Mouse (Mus musculus) lung, postnatal 0 days (tissue): ENCODE results near the gene Nosip. TPM values are rescaled to one million over a fixed set of nuclear protein-coding genes. Genes with fewer than 3 reads are reported as not detected.

ENCODE experiments used
- ATAC-seq: fragments of 200-750 bp; cut with Nextera tagmentation; 2 replicates; pipeline ENCODE4 v1.8.0; 2017; ENCODE audit warnings: moderate library complexity
- DNase-seq: peaks from one replicate; pipeline ENCODE4 v3.0.0-alpha.2; 2016; ENCODE audit warnings: low spot score
- H3K27ac ChIP-seq: fragments of 300-500 bp; sonication (generic); 2 replicates; pipeline ENCODE4 v1.5.1; 2014; ENCODE audit warnings: antibody characterized with exemption, mild to moderate bottlenecking, low read length, mixed read lengths
- H3K27me3 ChIP-seq: fragments of 300-500 bp; sonication (generic); replicated peaks from 2 replicates; pipeline ENCODE4 v1.6.1; 2014; ENCODE audit warnings: low read length, mixed read lengths; ENCODE audit not compliant: insufficient read depth
- H3K36me3 ChIP-seq: fragments of 300-500 bp; sonication (generic); 2 replicates; pipeline ENCODE4 v1.6.1; 2014; ENCODE audit warnings: low read length, mixed read lengths; ENCODE audit not compliant: insufficient read depth
- H3K4me1 ChIP-seq: fragments of 300-500 bp; sonication (generic); 2 replicates; pipeline ENCODE4 v1.6.1; 2014; ENCODE audit warnings: antibody characterized with exemption, low read depth, low read length, mixed read lengths; ENCODE audit not compliant: insufficient read depth
- H3K4me2 ChIP-seq: fragments of 300-500 bp; sonication (generic); replicated peaks from 2 replicates; pipeline ENCODE4 v1.6.1; 2014; ENCODE audit warnings: low read depth, mild to moderate bottlenecking, low read length, moderate library complexity, mixed read lengths
- H3K4me3 ChIP-seq: fragments of 300-500 bp; sonication (generic); 2 replicates; pipeline ENCODE4 v1.5.1; 2014; ENCODE audit warnings: low read depth, low read length
- H3K9ac ChIP-seq: fragments of 300-500 bp; sonication (generic); replicated peaks from 2 replicates; pipeline ENCODE4 v1.6.1; 2014; ENCODE audit warnings: low read depth, mild to moderate bottlenecking
- H3K9me3 ChIP-seq: fragments of 300-500 bp; sonication (generic); 2 replicates; pipeline ENCODE4 v1.6.1; 2016; ENCODE audit warnings: low read length, mixed read lengths
- CTCF ChIP-seq: IDR thresholded peaks from 2 replicates; pipeline ENCODE4 v1.5.1; 2016; ENCODE audit warnings: antibody characterized with exemption, mild to moderate bottlenecking
- EP300 ChIP-seq: IDR thresholded peaks from 2 replicates; pipeline ENCODE4 v1.6.1; 2016; ENCODE audit warnings: antibody characterized with exemption, mild to moderate bottlenecking, control low read depth
- WGBS: fragments of 180-500 bp; shearing (Covaris S2); extraction: QIAGEN DNeasy Blood & Tissue Kit; methylation state at CpG from one replicate; pipeline ENCODE4 v1.1.7; 2014; 5-methylcytosine and 5-hydroxymethylcytosine counted together
- polyA plus RNA-seq: library from polyadenylated mRNA; unstranded; fragments of >200 nt; fragmentation: Nextera tagmentation; extraction: Ambion mirVana; gene quantifications from 2 replicates; pipeline ENCODE4 v1.2.1, GENCODE M21; 2015

The Nosip gene
- polyA plus RNA-seq, 1 experiment from 2014 or later = 62.8 TPM

- no peak for TF ChIP-seq CTCF
- TF ChIP-seq EP300 = no peak
- H3K4me2 ChIP-seq = no peak overlapping the region
- H3K27ac ChIP-seq = no peak overlapping the region
- H3K27me3 ChIP-seq = no peaks in the 10 kb centered on the region
- H3K4me3 ChIP-seq = no peak overlapping the region
- 94% methylated on average over 2 of the region's 2 CpGs for WGBS
- no peaks in the 10 kb centered on the region for H3K4me1 ChIP-seq
- peaks cover 16% of the 10 kb centered on the region for H3K36me3 ChIP-seq
- no peaks in the 10 kb centered on the region for H3K9me3 ChIP-seq
- no peak for ATAC-seq
- no peak overlapping the region for H3K9ac ChIP-seq
- no peak for DNase-seq
Measured at GRCm38 (mm10) chr7:45077829-45078228, 15.6 kb downstream of the Nosip start.

GRCm38 (mm10) chr7:45078513-45078912, 16.3 kb downstream of the Nosip start:
- ATAC-seq (peak; percentile 30; the same call in 1 of the 2 replicates), DNase-seq (peak; percentile 84)
- Histone ChIP-seq H3K9me3 (no peaks in the 10 kb centered on the region), H3K9ac (no peak overlapping the region), H3K4me3 (no peak overlapping the region), H3K36me3 (peaks cover 16% of the 10 kb centered on the region), H3K4me1 (no peaks in the 10 kb centered on the region), H3K27ac (no peak overlapping the region), H3K4me2 (no peak overlapping the region), H3K27me3 (no peaks in the 10 kb centered on the region)
- TF ChIP-seq EP300 = no peak
- TF ChIP-seq CTCF = peak; percentile 91
- WGBS = 23% methylated on average over 9 of the region's 9 CpGs

GRCm38 (mm10) chr7:45079856-45080255, 17.6 kb downstream of the Nosip start:
- Histone ChIP-seq H3K4me1 (no peaks in the 10 kb centered on the region), H3K9me3 (no peaks in the 10 kb centered on the region), H3K36me3 (peaks cover 16% of the 10 kb centered on the region), H3K27ac (no peak overlapping the region), H3K27me3 (no peaks in the 10 kb centered on the region), H3K9ac (no peak overlapping the region), H3K4me2 (no peak overlapping the region), H3K4me3 (no peak overlapping the region)
- ATAC-seq = peak; percentile 44
- peak; percentile 92 for DNase-seq
- TF ChIP-seq EP300 = no peak; the same call in 1 of the 2 replicates
- TF ChIP-seq CTCF = peak; percentile 96
- WGBS = under 1% methylated on average over 10 of the region's 10 CpGs

GRCm38 (mm10) chr7:45081016-45081415, 18.8 kb downstream of the Nosip start:
- Histone ChIP-seq H3K4me2 (no peak overlapping the region), H3K4me1 (no peaks in the 10 kb centered on the region), H3K4me3 (no peak overlapping the region), H3K27me3 (no peaks in the 10 kb centered on the region), H3K27ac (no peak overlapping the region), H3K36me3 (peaks cover 15% of the 10 kb centered on the region), H3K9me3 (no peaks in the 10 kb centered on the region), H3K9ac (no peak overlapping the region)
- ATAC-seq (no peak), DNase-seq (no peak)
- TF ChIP-seq EP300 (no peak), CTCF (no peak)
- WGBS = 52% methylated on average over 5 of the region's 5 CpGs

GRCm38 (mm10) chr7:45082401-45083299, 20.4 kb downstream of the Nosip start:
- TF ChIP-seq EP300 = peak; percentile 45; the same call in 1 of the 2 replicates
- TF ChIP-seq CTCF = peak; percentile 41
- 56% methylated on average over 25 of the region's 25 CpGs for WGBS
- ATAC-seq (peak; percentile 56), DNase-seq (peak; percentile 70)
- Histone ChIP-seq H3K9ac (no peak overlapping the region), H3K36me3 (peaks cover 2% of the 10 kb centered on the region; the same call in 1 of the 2 replicates), H3K4me1 (no peaks in the 10 kb centered on the region), H3K4me2 (0 out of 2 replicates have a peak overlapping the region, but pooled peaks have one; percentile 2), H3K27me3 (no peaks in the 10 kb centered on the region), H3K9me3 (no peaks in the 10 kb centered on the region), H3K4me3 (no peak overlapping the region), H3K27ac (peak overlapping the region; percentile 58)

GRCm38 (mm10) chr7:45083300-45083890, 21.2 kb downstream of the Nosip start:
- WGBS = 79% methylated on average over 22 of the region's 22 CpGs
- no peaks in the 10 kb centered on the region for H3K27me3 ChIP-seq
- no peaks in the 10 kb centered on the region for H3K4me1 ChIP-seq
- H3K4me2 ChIP-seq = no peak overlapping the region
- no peak overlapping the region for H3K4me3 ChIP-seq
- DNase-seq (no peak), ATAC-seq (no peak)
- TF ChIP-seq EP300 = no peak
- TF ChIP-seq CTCF = no peak
- H3K9ac ChIP-seq = no peak overlapping the region
- peak overlapping the region; percentile 58; the same call in 1 of the 2 replicates for H3K27ac ChIP-seq
- no peaks in the 10 kb centered on the region; the same call in 1 of the 2 replicates for H3K36me3 ChIP-seq
- no peaks in the 10 kb centered on the region for H3K9me3 ChIP-seq
